Mouse (Mus musculus) cerebellum, postnatal 36 days (tissue): ENCODE data around the gene Fndc3b.

ENCODE experiments used
- DNase-seq, 2 experiments: peaks; one replicate each; pipeline ENCODE4 v3.0.0; 2021 to 2022; ENCODE audit warnings: mixed read lengths in 2 of 2

The Fndc3b gene

GRCm38 (mm10) chr3:27708581-27708980 is 2.5 kb downstream of the Fndc3b start:
- no peak for DNase-seq

- no peak for DNase-seq
These were observed 5.3 kb downstream of the Fndc3b start for GRCm38 (mm10) chr3:27705761-27706160.

GRCm38 (mm10) chr3:27705056-27705455 is 6.1 kb downstream of the Fndc3b start:
- no peak for DNase-seq

GRCm38 (mm10) chr3:27704641-27705040 is 6.5 kb downstream of the Fndc3b start:
- no peak for DNase-seq

GRCm38 (mm10) chr3:27703531-27703930 is 7.6 kb downstream of the Fndc3b start:
- no peak for DNase-seq

- no peak for DNase-seq
These were observed 8.0 kb downstream of the Fndc3b start for GRCm38 (mm10) chr3:27703081-27703480.

- no peak for DNase-seq
These were observed 12.4 kb downstream of the Fndc3b start for GRCm38 (mm10) chr3:27698671-27699070.

- no peak for DNase-seq
These were observed 14.7 kb downstream of the Fndc3b start for GRCm38 (mm10) chr3:27696449-27696797.

GRCm38 (mm10) chr3:27695612-27696448 is 15.3 kb downstream of the Fndc3b start:
- DNase-seq, result no peak

- DNase-seq, result no peak
These were observed 16.5 kb downstream of the Fndc3b start for GRCm38 (mm10) chr3:27694586-27694985.

- no peak for DNase-seq
These were observed 17.0 kb downstream of the Fndc3b start for GRCm38 (mm10) chr3:27694111-27694510.

GRCm38 (mm10) chr3:27691486-27692160 is 19.5 kb downstream of the Fndc3b start:
- DNase-seq, result no peak

- DNase-seq, result peak in 1 of 2 experiments; percentile 38
These were observed 21.1 kb downstream of the Fndc3b start for GRCm38 (mm10) chr3:27690030-27690429.

GRCm38 (mm10) chr3:27689149-27689865 is 21.8 kb downstream of the Fndc3b start:
- DNase-seq, result peak; percentile 91 to 92

GRCm38 (mm10) chr3:27686732-27687491 is 24.2 kb downstream of the Fndc3b start:
- no peak for DNase-seq

GRCm38 (mm10) chr3:27685650-27686208 is 25.4 kb downstream of the Fndc3b start:
- no peak for DNase-seq

- no peak for DNase-seq
These were observed 26.0 kb downstream of the Fndc3b start for GRCm38 (mm10) chr3:27685134-27685533.

GRCm38 (mm10) chr3:27683374-27683773 is 27.7 kb downstream of the Fndc3b start:
- no peak for DNase-seq

GRCm38 (mm10) chr3:27677574-27677973 is 33.5 kb downstream of the Fndc3b start:
- DNase-seq, result no peak

GRCm38 (mm10) chr3:27673660-27674059 is 37.4 kb downstream of the Fndc3b start:
- DNase-seq, result no peak

GRCm38 (mm10) chr3:27670416-27670815 is 40.7 kb downstream of the Fndc3b start:
- no peak for DNase-seq

GRCm38 (mm10) chr3:27667280-27667679 is 43.8 kb downstream of the Fndc3b start:
- no peak for DNase-seq
